Mouse (Mus musculus) liver, embryonic 13.5 days (tissue): ENCODE results near the gene Olfr792. TPM values are rescaled to one million over a fixed set of nuclear protein-coding genes. Genes with fewer than 3 reads are reported as not detected.

Source experiments
- ATAC-seq: fragments of 200-750 bp; cut with Nextera tagmentation; 2 replicates; pipeline ENCODE4 v1.8.0; 2017; ENCODE audit warnings: low read depth, mild to moderate bottlenecking, moderate number of reproducible peaks, moderate library complexity
- DNase-seq: peaks from one replicate; pipeline ENCODE4 v3.0.0; 2022
- H3K27ac ChIP-seq: fragments of 300-500 bp; sonication (generic); 2 replicates; pipeline ENCODE4 v1.5.1; 2015; ENCODE audit warnings: moderate library complexity, mild to moderate bottlenecking, inconsistent platforms
- H3K27me3 ChIP-seq: fragments of 300-500 bp; sonication (generic); 2 replicates; pipeline ENCODE4 v1.6.1; 2015; ENCODE audit warnings: mild to moderate bottlenecking, inconsistent platforms
- H3K36me3 ChIP-seq: fragments of 300-500 bp; sonication (generic); 2 replicates; pipeline ENCODE4 v1.6.1; 2015; ENCODE audit warnings: mild to moderate bottlenecking, inconsistent platforms
- H3K4me1 ChIP-seq: fragments of 300-500 bp; sonication (generic); replicated peaks from 2 replicates; pipeline ENCODE4 v1.6.1; 2015; ENCODE audit warnings: inconsistent platforms
- H3K4me2 ChIP-seq: fragments of 300-500 bp; sonication (generic); 2 replicates; pipeline ENCODE4 v1.6.1; 2015; ENCODE audit warnings: inconsistent platforms, mild to moderate bottlenecking, moderate library complexity
- H3K4me3 ChIP-seq: fragments of 300-500 bp; sonication (generic); replicated peaks from 2 replicates; pipeline ENCODE4 v1.5.1; 2015; ENCODE audit warnings: mild to moderate bottlenecking, inconsistent platforms
- H3K9ac ChIP-seq: fragments of 300-500 bp; sonication (generic); 2 replicates; pipeline ENCODE4 v1.6.1; 2015; ENCODE audit warnings: mild to moderate bottlenecking, inconsistent platforms
- H3K9me3 ChIP-seq: fragments of 300-500 bp; sonication (generic); replicated peaks from 2 replicates; pipeline ENCODE4 v1.6.1; 2016; ENCODE audit warnings: inconsistent platforms
- WGBS: fragments of 180-500 bp; shearing (Covaris S2); methylation state at CpG from one replicate; pipeline ENCODE4 v1.1.7; 2015; ENCODE audit not compliant: insufficient replicate concordance; 5-methylcytosine and 5-hydroxymethylcytosine counted together
- microRNA-seq: library from miRNA; unstranded; fragments of <30 nt; microRNA quantifications from one replicate; pipeline ENCODE4, GENCODE M21; 2016
- polyA plus RNA-seq: library from polyadenylated mRNA; unstranded; fragments of >200 nt; fragmentation: Nextera tagmentation; extraction: Ambion mirVana; gene quantifications from 2 replicates; pipeline ENCODE4 v1.2.1, GENCODE M21; 2015

The Olfr792 gene
- not detected in 2 replicates for polyA plus RNA-seq

- Histone ChIP-seq H3K27me3 (no peaks in the 10 kb centered on the region), H3K36me3 (no peaks in the 10 kb centered on the region), H3K9me3 (no peaks in the 10 kb centered on the region), H3K4me1 (no peaks in the 10 kb centered on the region), H3K27ac (no peak within 1 kb of the TSS), H3K4me2 (no peak within 1 kb of the TSS), H3K4me3 (no peak within 1 kb of the TSS), H3K9ac (no peak within 1 kb of the TSS)
- no peak for DNase-seq
- ATAC-seq, result no peak
- 59% methylated on average over 1 of the region's 1 CpGs for WGBS
Measured at GRCm38 (mm10) chr10:129538862-129539261, at the start of gene Olfr792. TSS of gene Olfr792 (plus strand) at chr10:129539162.

GRCm38 (mm10) chr10:129490101-129490500 lies 48.9 kb upstream of the Olfr792 start:
- Histone ChIP-seq H3K4me3 (no peak overlapping the region), H3K4me1 (no peaks in the 10 kb centered on the region), H3K36me3 (no peaks in the 10 kb centered on the region), H3K27me3 (no peaks in the 10 kb centered on the region), H3K9ac (no peak overlapping the region), H3K4me2 (no peak overlapping the region), H3K27ac (no peak overlapping the region), H3K9me3 (no peaks in the 10 kb centered on the region)
- WGBS, result 52% methylated on average over 2 of the region's 2 CpGs
- ATAC-seq, result no peak
- no peak for DNase-seq

- H3K9me3 ChIP-seq, result no peaks in the 10 kb centered on the region
- ATAC-seq, result no peak
- no peak within 1 kb of the TSS for H3K9ac ChIP-seq
- DNase-seq, result no peak
- no peak within 1 kb of the TSS for H3K27ac ChIP-seq
- H3K4me3 ChIP-seq, result no peak within 1 kb of the TSS
- H3K36me3 ChIP-seq, result no peaks in the 10 kb centered on the region
- no peaks in the 10 kb centered on the region for H3K27me3 ChIP-seq
- no peak within 1 kb of the TSS for H3K4me2 ChIP-seq
- no peaks in the 10 kb centered on the region for H3K4me1 ChIP-seq
Measured at GRCm38 (mm10) chr10:129498192-129498591, 40.8 kb upstream of the Olfr792 start, which contains the start of gene Olfr790. TSS of gene Olfr790 (plus strand) at chr10:129498492.

- WGBS, result 42% methylated on average over 3 of the region's 3 CpGs
- Histone ChIP-seq H3K36me3 (no peaks in the 10 kb centered on the region), H3K9me3 (no peaks in the 10 kb centered on the region), H3K27me3 (no peaks in the 10 kb centered on the region), H3K4me1 (no peaks in the 10 kb centered on the region), H3K27ac (no peak within 1 kb of the TSS), H3K9ac (no peak within 1 kb of the TSS), H3K4me2 (no peak within 1 kb of the TSS), H3K4me3 (no peak within 1 kb of the TSS)
- no peak for ATAC-seq
- DNase-seq, result no peak
Measured at GRCm38 (mm10) chr10:129521492-129521891, 17.5 kb upstream of the Olfr792 start, which contains the start of gene Olfr791. TSS of gene Olfr791 (plus strand) at chr10:129521792.

GRCm38 (mm10) chr10:129549354-129549753 lies 10.4 kb downstream of the Olfr792 start:
- Histone ChIP-seq H3K9me3 (0 out of 2 replicates have a peak, but pooled peaks cover 1% of the 10 kb centered on the region), H3K4me3 (no peak overlapping the region), H3K9ac (no peak overlapping the region), H3K4me1 (no peaks in the 10 kb centered on the region), H3K27me3 (no peaks in the 10 kb centered on the region), H3K36me3 (no peaks in the 10 kb centered on the region), H3K27ac (no peak overlapping the region), H3K4me2 (no peak overlapping the region)
- 20% methylated on average over 1 of the region's 1 CpGs for WGBS
- DNase-seq (no peak), ATAC-seq (no peak)

DNA sequence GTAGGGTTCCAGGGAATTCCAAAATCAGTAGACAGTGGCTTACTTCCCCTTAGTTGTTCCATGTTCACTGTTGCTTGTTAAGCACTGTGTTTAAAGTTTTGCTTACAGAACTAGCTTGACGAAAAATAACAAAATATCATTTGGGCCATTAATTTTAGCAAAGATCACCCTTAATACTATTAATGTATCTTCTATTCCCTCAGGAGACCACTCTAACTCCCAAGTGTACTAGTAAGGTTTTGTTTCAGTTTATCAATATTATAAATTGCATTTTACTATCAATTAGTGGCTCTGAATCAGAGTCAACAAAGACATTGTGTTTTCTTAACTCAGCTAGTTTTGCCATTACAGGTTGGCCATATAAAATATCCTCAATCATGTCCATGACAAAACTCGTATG lies 28.4 kb downstream of the Olfr792 start, which contains the start of gene Olfr794:
Gene Olfr794 (plus strand): TSS at position 301 of the 400 bp plus-strand sequence.
- H3K4me3 ChIP-seq, result no peak within 1 kb of the TSS
- no peak within 1 kb of the TSS for H3K4me2 ChIP-seq
- H3K27ac ChIP-seq, result no peak within 1 kb of the TSS
- no peak for DNase-seq
- H3K9ac ChIP-seq, result no peak within 1 kb of the TSS
- H3K4me1 ChIP-seq, result no peaks in the 10 kb centered on the region
- no peak for ATAC-seq
- 44% methylated on average over 2 of the region's 2 CpGs for WGBS
- no peaks in the 10 kb centered on the region for H3K27me3 ChIP-seq
- H3K9me3 ChIP-seq, result no peaks in the 10 kb centered on the region
- no peaks in the 10 kb centered on the region for H3K36me3 ChIP-seq

GRCm38 (mm10) chr10:129577066-129577465 lies 38.1 kb downstream of the Olfr792 start:
- WGBS, result 52% methylated on average over 1 of the region's 1 CpGs
- no peaks in the 10 kb centered on the region for H3K4me1 ChIP-seq

More at GRCm38 (mm10) chr10:129577066-129577465, 38.1 kb downstream of the Olfr792 start:
- Histone ChIP-seq H3K9ac (no peak overlapping the region), H3K4me3 (no peak overlapping the region), H3K4me2 (no peak overlapping the region), H3K27ac (no peak overlapping the region), H3K27me3 (no peaks in the 10 kb centered on the region), H3K36me3 (no peaks in the 10 kb centered on the region), H3K9me3 (no peaks in the 10 kb centered on the region)
- no peak for ATAC-seq
- DNase-seq, result no peak

Small RNA genes within 50 kb of the gene (microRNA-seq; reads per million reads assigned to microRNA genes)
- not detected for gene Gm23252

Other genes starting within 250 kb of the Olfr792 start
- gene Olfr780, start 221.0 kb upstream of the Olfr792 start, polyA plus RNA-seq, result not detected in 2 replicates
- gene Olfr781, start 210.3 kb upstream of the Olfr792 start, polyA plus RNA-seq, result not detected in 2 replicates
- not detected in 2 replicates for gene Olfr782, start 190.3 kb upstream of the Olfr792 start, polyA plus RNA-seq
- gene Olfr784, start 155.1 kb upstream of the Olfr792 start, polyA plus RNA-seq, result 0.03 TPM in 1 of 2 replicates, not detected in the other
- not detected in 2 replicates for gene Olfr785, start 133.7 kb upstream of the Olfr792 start, polyA plus RNA-seq
- gene Olfr786, start 111.9 kb upstream of the Olfr792 start, polyA plus RNA-seq, result not detected in 2 replicates
- not detected in 2 replicates for gene Olfr787, start 77.3 kb upstream of the Olfr792 start, polyA plus RNA-seq
- not detected in 2 replicates for gene Olfr788, start 68.2 kb upstream of the Olfr792 start, polyA plus RNA-seq
- gene Olfr789, start 54.4 kb upstream of the Olfr792 start, polyA plus RNA-seq, result not detected in 2 replicates
- not detected in 2 replicates for gene Olfr790, start 40.7 kb upstream of the Olfr792 start, polyA plus RNA-seq
- gene Olfr791, start 17.4 kb upstream of the Olfr792 start, polyA plus RNA-seq, result not detected in 2 replicates
- gene Olfr794, start 28.5 kb downstream of the Olfr792 start, polyA plus RNA-seq, result not detected in 2 replicates
- not detected in 2 replicates for gene Olfr796, start 73.4 kb downstream of the Olfr792 start, polyA plus RNA-seq
- gene Olfr798, start 88.8 kb downstream of the Olfr792 start, polyA plus RNA-seq, result not detected in 2 replicates
- not detected in 2 replicates for gene Olfr799, start 98.3 kb downstream of the Olfr792 start, polyA plus RNA-seq
- not detected in 2 replicates for gene Olfr800, start 118.5 kb downstream of the Olfr792 start, polyA plus RNA-seq
- gene Olfr801, start 134.7 kb downstream of the Olfr792 start, polyA plus RNA-seq, result not detected in 2 replicates
- gene Olfr802, start 149.0 kb downstream of the Olfr792 start, polyA plus RNA-seq, result not detected in 2 replicates
- not detected in 2 replicates for gene Olfr803, start 155.1 kb downstream of the Olfr792 start, polyA plus RNA-seq
- gene Olfr804, start 164.0 kb downstream of the Olfr792 start, polyA plus RNA-seq, result not detected in 2 replicates
- not detected in 2 replicates for gene Olfr805, start 190.2 kb downstream of the Olfr792 start, polyA plus RNA-seq
- gene Olfr806, start 202.8 kb downstream of the Olfr792 start, polyA plus RNA-seq, result not detected in 2 replicates
- gene Olfr807, start 218.6 kb downstream of the Olfr792 start, polyA plus RNA-seq, result not detected in 2 replicates
- not detected in 2 replicates for gene Olfr808, start 226.3 kb downstream of the Olfr792 start, polyA plus RNA-seq
- gene Olfr809, start 235.5 kb downstream of the Olfr792 start, polyA plus RNA-seq, result not detected in 2 replicates